Mouse (Mus musculus): Measurements from ENCODE around the gene Pbx2.

Pbx2 gene

DNA sequence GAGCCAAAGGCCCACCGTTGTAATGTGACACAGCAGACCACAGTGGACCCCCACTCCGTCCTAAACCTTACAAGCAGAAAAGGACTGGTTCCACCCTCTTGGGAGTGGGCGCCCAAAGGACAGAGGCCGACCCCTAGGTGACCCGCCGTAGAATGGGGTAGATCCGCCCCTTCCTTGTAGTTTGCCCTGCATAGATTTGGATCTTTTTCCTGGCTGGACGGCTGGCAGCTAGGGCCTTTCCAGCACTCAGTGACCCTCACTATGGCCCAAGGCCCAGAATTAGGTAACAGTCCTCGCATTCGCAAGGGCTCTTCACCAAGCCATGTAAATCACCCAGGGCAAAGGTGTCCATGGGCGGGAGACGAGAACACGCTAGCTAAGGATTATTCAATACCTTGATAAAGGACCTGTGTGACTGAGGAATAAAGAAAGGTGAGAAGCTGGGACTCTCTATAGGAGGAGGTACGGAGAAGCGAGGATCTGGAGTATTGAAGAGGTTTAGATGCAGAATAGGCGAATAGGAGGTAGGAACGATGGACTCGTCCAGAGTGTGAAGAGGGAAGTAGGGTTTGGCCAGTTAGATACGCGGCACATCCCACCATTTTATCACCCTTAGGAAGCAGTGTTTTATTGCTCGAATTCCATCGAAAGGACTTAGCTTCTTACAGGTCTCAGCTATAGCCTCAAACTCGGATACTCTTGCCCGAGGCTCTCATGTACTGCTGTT lies 13.6 kb downstream of the Pbx2 start:
- no peak for DNase-seq

DNA sequence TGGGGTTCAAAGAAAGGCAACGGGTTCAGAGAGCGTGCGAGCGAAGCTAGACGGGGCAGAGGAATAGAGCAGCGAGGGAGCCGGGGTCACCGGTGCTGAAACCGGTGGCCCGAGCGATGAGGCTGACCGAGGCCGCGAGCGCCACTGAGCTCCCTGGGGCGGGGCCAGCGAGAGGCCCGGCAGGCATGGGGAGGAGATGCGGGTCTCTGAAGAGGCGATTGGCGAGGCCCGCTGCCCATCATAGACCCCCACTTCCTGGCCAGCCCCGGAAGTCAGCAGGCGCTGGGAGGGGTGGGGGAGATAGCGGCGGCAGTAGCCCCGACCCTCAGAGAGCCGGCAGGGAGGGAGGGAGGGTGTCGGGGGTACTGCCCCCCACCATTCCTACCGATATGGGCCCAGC lies 14.5 kb downstream of the Pbx2 start:
- DNase-seq, result peak; percentile 97

DNA sequence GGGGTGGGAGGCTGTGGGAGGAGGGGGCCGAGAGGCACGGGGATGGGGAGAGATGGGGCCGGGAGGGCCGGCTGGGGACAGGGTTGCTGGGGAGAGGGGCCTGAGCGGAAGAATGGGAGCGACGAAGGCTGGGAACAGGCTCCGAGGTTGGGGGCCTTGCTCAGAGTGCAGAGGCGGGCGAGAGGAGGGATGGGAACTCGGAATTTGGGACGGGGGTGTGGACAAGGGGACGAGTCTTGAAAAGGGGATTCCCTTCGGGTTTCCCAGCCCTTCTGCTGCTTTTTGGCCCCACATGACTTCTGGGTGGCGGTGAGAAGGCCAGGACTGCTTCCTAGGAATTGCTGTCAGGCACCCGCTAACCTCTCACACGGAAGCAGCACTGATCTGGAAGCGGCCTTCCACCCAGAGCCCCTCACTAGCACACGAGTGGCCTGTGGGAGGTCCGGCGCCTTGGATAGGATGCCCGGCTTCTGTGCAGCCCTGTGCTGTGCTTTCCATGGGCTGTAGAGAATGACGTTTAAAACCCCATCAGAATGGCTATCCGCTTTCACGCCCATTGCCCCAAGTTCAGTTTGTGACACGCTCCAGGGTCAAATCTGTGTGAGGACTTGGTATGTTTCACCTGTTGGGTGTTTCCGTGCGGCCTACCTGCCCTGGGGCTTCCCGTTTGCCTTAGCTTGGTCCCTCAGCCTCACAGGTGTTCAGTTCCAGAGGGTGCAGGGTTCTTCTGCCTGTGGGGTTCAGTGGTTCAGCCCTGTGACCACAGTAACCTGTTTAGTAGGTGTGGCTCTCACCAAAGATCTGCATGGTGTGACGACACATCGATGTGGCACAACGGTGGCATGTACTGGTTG lies 15.3 kb downstream of the Pbx2 start:
- DNase-seq, result no peak

DNA sequence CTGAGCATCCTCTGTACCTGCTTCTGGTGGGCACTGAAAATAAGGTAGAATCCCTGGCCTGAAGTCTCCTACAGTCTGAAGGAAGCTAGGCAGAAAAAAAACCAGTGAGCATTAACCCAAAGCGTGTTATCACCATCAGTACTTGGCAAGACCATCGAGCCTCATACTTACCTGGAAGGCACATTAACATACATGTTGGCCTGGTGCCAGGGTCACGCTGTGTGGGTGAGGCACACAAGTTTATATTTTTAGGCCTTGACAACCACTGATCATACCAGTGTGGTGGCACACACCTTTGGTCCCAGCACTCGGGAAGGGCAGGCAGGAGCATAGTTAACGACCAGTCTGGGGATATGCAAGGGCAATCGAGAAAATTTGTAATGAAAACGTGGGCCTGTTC lies 16.9 kb downstream of the Pbx2 start:
- DNase-seq, result no peak

DNA sequence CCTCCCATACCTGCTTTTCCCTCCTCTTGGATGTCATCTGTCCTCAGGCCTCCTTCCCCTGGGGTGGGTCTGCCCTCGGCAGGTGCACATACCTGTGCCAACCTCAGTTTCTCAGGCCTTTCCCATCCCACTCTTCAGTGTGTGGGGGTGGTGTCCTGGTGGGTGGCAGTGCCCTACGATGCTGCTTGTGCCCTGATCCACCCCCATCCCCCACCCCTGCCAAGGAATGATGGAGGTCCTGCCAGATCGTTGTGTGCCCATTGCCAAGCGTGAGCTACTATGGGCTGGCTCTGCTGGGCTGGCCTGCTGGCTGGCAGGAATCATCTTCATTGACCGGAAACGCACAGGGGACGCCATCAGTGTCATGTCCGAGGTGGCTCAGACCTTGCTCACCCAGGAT lies 20.0 kb downstream of the Pbx2 start:
- DNase-seq, result no peak

DNA sequence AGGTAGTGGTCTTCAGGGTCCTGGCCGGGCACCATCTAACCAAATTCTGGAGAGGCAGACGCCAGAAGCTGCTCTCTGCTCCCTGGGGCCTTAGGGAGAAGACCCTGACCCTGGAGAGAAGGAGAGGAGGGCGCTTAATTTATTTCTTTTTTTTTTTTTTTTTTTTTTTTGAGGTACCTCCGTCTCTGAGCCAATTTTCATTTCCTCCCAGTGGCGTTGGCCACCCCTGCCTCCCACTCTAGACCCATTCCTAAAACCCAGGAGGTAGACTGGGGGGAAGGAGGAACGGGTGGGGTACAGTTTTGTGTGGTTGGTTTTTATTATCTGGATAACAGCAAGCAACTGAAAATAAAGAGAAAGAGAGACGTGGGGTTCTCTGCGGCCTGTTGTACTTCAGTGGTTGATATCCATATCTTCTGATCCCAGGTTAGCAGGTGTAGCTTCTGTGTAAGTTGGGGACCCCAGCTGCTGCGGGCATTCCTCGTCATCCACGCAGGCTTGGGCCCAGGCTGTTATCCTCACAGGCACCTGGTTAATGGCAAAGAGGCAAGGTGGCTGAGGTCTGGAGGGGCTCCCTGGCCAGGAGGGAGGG lies 22.1 kb downstream of the Pbx2 start:
- DNase-seq, result no peak

DNA sequence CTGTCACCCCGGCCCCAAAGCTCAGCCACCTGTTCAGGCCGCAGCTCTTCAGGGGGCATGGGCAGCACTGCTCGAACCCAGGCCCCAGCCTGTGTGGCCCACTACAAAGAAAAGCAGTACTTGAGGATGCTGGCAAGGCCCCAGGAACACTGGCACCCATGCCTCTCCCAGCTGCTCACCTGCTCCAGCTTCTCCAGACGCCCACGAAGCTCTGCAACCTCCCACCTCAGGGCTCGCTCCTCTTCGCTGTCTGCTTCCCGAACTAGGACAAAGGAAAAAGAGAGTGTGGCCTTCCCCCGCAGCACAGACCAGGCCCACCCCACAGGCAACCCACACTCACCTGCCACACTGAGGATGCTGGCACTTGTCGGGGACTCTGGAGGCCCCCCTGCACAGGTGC lies 22.8 kb downstream of the Pbx2 start:
- DNase-seq, result no peak

DNA sequence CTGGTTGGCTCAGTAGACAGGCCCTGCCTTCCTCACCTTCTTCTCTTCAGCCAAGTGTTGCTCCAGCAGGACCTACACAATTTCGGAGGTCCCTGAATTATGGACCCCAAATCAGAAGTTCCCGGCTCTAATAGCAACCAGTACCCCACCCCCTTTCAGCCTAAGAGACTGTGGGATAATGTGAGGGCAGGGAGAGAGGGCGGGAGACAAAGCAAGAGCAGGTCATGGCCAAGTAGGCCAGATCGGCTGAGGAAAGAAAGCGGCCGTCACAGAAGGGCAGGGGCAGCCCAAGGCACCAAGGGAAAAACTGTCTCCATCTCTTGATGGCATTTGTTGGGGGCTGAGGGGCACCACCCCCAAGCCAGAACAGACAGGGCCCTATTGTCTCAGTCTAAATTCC lies 24.8 kb downstream of the Pbx2 start, which contains the start of gene Egfl8:
Gene Egfl8 (minus strand): TSS at position 101 of the 400 bp plus-strand sequence.
- peak; percentile 32 for DNase-seq

DNA sequence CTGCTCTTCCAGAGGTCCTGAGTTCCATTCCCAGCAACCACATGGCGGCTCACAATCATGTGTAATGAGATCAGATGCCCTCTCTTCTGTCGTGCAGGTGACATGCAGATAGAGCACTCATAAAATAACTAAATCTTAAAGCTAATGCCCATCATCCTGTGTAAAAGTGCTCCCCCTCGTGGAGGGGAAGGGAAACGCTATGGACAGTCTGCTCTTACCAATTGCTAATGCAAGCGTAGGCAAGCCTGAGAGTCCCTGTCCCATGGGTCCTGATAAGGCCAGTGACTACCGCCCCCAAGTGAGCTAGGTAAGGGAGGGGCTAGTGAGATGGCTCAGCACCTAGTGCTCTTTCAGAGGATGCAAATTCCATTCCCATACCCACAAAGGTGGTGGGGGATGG lies 27.9 kb downstream of the Pbx2 start:
- peak; percentile 84 for DNase-seq

DNA sequence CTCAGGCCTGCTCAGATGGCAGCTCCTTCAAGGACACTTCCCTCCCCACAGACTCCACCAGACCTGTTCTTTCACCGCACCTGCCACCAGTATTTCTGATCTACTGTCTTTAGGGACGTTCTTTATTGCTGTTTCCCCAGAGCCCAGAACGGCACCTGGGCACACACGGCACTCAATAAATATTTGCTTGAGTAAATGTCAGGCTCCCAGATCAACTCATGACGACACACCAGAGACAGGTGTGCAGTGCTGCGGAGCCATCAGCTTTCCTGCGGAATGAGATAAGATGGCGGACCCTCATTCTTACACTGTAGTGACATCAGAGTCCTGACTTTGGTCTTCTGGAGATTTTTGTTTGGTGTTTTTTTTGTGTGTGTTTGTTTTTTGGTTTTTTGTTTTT lies 29.9 kb downstream of the Pbx2 start:
- no peak for DNase-seq

DNA sequence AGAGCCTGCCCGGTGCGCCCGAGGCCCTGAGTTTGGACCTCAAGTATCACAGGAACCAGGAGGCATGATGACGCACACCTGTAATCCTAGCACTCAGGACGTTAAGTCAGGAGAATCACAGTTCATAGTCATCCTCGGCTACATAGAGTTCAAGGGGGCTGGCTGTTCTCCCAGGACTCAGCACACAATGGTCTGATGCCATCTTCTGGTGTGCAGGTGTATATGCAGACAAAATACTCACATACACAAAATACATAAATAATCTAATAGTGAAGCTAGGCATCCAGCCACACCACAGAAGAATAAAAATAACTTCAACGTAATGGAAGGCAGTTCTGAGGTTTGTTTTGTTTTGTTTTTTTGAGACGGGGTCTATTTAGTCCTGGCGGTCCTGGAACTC lies 32.1 kb downstream of the Pbx2 start:
- DNase-seq, result no peak

DNA sequence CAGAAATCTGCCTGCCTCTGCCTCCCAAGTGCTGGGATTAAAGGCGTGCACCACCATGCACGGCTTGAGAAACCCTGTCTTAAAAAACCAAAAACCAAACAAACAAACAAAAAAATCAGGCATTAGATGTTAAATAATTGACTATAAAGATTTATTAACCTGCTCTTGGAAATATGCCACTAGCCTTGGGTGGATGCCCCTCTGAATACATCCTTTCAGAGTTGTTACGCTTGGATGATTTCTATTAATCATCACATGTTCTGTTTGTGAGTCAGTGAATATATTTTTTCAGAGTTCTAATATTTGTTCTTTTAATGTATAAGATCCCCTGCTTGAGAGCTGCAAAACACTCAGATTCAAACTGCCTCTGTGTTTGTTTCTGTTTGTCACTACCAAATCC lies 33.9 kb downstream of the Pbx2 start:
- DNase-seq, result no peak

DNA sequence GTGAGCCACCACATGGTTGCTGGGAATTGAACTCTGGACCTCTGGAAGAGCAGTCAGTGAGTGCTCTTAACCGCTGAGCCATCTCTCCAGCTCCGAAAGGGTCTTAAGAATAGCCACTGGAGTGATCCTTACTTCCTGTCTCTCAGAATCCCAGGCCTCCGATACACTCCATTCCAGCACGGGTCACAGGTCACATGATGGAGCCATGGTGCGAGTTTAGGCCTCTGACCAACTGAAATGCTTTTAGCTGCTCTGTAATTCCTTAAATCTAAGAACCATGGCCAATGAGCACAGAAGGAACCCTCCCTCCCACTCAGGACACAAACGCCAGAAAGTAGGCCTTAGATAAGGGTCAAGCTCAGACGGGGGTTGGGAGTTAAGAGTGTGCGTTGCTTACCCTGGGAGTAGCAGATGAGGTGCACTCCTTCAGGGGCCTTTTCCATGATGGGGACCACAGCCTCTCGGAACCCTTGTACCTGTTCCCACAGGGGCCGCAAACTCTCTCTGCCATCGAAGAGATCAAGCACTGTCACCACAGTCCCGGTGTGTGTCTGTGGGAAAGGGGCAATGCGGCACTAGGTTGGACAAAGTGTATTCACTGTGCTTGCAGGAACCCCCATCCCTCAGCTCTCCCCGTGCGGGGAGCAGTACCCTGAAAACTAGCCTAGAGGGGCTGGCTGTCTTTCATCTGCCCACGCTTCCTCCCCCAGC lies 35.2 kb downstream of the Pbx2 start:
- no peak for DNase-seq

DNA sequence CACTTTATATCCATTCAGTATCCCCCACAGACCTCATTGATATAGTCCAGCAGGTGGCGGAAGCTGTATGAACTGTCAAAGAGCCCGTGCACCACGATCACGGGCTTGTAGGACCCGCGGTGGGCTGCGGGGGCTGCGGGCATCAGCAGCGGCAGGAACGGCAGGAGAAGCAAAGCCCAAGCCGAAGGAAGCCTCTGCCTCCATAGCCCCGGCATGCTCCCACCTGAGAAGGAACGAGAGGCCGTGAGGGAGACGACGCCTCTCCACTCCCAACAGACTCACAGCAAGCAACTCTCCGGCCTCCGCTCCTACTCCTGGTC lies 35.7 kb downstream of the Pbx2 start:
- DNase-seq, result peak; percentile 82

DNA sequence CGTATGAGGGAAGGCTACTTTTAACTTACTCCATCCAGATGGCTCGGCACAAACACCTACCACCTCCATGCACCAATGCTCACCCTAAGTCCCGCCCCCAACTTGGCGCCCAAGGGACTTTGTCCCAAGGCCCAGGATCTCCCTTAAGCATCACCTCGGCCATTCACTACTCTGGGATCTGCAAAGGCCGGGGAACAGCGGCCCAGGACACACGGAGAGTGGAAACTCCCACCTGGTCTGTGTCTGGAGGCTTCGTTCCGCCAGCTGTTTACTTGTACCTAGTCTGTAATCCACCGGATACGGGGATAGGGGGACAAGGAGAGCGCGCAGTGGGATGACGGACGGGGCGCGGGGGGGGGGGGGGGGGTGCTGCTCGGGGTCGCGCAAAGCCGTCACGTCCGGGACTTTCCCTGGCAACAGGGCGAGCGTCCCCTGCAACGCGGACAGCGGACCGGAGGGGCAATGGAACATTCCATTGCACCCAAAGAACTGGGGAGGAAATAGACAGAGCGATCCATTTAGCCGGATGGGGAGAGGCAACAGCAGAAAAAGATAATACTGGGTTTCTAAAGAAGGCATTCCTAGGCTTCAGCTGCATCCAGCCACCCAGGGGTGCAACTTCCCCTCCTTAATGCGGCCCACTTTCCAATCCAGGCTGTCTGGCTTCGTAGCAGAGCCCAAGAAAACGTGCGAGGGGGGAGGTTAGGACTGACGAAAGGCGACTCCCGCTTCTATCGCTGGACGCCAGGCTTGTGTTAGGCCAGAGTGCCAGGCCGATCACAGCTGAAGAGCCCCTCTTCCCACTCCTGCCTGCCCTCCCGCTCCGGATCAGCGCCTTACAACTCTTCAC lies 36.3 kb downstream of the Pbx2 start:
- DNase-seq, result peak; percentile 97

DNA sequence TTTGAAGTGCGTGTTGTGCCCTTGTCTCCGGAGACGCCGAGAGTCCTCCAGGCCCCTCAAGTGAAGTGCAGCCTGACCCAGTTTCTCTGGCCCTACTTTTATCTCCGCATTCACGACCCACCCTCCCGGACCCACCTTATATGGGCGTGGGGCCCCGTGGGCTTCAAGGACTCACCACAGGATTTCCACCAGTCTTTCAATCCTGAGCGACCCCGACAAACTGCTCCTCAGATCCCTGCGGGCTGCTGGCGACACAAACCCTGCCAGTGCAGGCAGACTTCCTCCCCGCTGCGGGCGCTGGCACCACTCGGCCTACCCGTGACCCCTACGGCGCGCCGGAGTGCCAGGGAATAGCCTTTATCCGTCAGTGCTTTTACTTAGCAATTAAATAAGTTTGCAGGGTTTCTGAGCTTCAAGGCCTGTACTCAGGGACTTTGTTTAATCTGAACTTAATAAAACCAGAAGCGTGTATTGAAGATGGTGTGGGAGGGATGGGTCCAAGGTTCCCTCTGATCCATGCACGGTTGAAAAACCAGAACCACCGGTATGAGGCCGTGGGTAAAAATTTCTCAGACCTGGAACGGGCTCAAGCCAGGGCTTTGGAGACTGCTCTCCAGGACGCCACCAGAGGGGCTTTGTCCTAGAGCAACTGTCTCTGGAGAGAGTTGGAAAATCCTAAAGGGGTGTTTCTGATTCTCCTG lies 37.0 kb downstream of the Pbx2 start, which contains the start of gene Ppt2:
Gene Ppt2 (minus strand): TSS at position 568 of the 701 bp plus-strand sequence.
- DNase-seq, result no peak

DNA sequence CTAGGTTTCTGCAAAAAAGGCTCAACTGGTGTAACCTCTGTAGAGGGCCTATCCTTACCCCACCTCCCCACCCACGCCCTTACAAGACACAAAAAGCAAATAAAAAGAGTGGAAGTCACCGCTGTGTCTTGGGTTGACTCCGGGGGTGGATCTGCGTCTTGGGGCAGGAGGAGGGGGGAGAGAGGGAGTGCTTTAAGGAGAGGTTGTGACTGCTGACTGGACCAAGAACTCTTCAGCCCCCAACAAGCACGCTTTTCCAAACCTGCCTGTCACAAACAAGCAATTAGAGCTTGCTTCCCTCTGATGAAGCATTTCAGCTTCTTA lies 37.5 kb downstream of the Pbx2 start:
- no peak for DNase-seq

DNA sequence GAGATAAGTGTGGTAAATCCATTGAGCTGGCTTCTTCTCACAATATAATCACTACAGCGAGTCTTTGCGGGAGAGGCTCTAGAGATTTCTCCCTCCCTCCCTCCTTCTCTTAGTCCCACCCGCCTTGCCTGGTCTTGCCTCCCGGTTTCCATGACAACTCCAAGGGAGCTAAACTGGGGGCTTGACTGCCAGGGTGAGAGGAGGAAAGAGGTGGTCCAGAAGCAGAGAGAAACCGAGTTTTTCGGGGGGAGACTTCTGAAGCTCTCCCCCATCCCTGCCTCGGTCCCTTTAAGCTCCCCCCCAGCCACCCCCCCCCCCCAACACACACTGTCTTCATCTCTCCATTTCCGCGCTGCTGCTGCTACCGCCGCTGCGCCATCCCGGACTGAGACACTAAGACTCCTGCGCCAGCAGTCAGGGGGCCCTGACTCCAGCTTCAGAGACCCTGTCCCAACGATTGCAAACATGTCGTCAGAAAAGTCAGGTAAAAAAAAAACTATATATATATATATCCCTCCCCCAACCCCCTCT lies 38.2 kb downstream of the Pbx2 start, which contains the start of gene Prrt1:
Gene Prrt1 (plus strand): TSS at position 313 of the 531 bp plus-strand sequence.
- peak; percentile 64 for DNase-seq

DNA sequence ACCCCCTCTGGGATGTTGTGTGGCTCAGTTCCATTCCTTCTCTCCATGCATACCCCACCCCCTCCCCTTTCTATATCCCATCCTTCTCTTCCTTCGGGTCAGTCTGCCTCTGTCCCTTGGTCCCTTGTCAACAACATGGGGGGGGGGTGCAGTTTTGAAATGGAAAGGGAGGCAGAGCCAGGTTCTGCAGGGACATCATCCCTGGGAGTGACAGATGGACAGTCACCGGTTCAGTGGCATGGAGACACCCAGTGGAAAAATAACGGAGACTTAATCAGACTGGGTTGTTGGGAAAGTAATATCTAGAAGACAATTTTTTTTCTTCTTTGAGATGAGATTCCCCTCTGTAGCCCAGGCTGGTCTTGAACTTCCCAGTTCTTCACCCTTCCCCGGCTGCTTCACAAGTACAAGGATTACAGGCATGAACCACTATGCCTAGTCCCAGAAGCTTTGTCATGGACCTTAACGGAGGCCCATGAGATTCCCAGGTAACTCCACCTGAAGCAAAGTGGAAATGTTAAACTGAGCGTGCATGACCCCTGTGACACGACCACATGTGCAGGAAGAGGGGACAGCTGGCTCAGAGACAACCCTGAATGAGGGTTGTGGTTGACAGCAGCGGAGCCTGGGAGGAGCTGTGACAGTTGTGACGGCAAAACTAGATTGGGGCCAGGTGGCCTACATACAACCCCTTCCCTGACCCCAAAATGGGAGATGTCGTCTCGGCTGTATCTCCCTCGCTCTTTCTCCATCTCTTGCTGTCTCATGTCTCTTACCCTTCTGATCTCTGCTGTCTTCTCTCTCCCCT lies 38.9 kb downstream of the Pbx2 start:
- DNase-seq, result no peak

DNA sequence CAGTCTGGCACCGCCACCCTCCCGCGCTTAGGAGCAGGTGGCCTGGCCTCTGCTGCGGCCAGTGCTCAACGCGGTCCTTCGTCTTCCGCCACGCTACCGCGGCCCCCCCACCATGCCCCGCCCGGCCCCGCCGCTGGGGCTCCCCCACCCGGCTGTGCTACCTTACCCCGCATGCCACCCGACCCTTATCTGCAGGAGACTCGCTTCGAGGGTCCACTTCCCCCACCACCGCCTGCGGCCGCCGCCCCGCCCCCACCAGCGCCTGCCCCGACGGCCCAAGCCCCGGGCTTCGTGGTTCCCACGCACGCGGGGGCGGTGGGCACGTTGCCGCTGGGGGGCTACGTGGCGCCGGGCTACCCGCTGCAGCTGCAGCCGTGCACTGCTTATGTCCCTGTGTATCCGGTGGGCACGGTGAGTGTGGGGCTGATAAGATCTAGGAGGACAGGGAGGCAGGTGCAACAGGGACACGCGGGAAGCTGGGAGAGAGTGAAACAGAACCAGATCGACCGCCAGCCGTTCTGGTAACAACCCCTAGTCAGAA lies 39.8 kb downstream of the Pbx2 start:
- peak; percentile 52 for DNase-seq

Data from retina, postnatal 1 day (tissue).